Mouse (Mus musculus) layer of hippocampus, adult 2 months (tissue): ENCODE data around the gene Lrp5. TPM values are rescaled to one million over a fixed set of nuclear protein-coding genes. Genes with fewer than 3 reads are reported as not detected.

Source experiments
- DNase-seq, 2 experiments: peaks; one replicate each; pipeline ENCODE4 v3.0.0; 2022; ENCODE audit warnings: low spot score in 2 of 2
- H3K27ac ChIP-seq: fragments of 200-600 bp; 2 replicates; pipeline ENCODE4 v1.8.1; 2022
- H3K4me3 ChIP-seq: fragments of 200-600 bp; 2 replicates; pipeline ENCODE4 v1.8.1; 2022; ENCODE audit warnings: mild to moderate bottlenecking
- CTCF ChIP-seq: fragments of 200-600 bp; conservative IDR thresholded peaks from 2 replicates; pipeline ENCODE4 v1.8.1; 2022; ENCODE audit warnings: antibody characterized with exemption, mild to moderate bottlenecking, moderate library complexity
- total RNA-seq, 2 experiments: library from RNA; stranded (reverse); gene quantifications; 2 replicates each; pipeline ENCODE4 v1.2.3; 2021

The Lrp5 gene
- total RNA-seq, 2 experiments from 2014 or later = 9.4 to 10.0 TPM

DNA sequence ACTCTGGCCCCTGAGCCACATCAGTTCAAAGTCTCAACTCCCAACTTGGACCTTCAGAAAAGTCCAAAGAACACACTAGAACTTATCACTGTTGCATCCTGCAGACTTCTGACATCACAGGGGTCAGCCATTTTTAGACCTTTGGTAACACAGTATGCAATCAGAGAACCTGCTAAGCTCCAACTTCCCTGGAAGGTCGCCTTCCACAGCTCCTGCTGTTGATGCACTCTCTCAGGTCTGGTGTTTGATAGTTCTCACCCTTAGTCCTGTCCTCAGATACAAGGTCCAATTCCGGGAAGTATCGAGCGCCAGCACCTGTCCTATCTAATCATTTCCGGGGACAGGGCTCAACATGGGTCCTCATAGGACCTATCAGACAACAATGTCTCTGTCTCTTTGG is 5.0 kb upstream of the Lrp5 start:
- TF ChIP-seq CTCF = no peak
- DNase-seq = no peak
- Histone ChIP-seq H3K4me3 (no peak overlapping the region), H3K27ac (no peak overlapping the region)

DNA sequence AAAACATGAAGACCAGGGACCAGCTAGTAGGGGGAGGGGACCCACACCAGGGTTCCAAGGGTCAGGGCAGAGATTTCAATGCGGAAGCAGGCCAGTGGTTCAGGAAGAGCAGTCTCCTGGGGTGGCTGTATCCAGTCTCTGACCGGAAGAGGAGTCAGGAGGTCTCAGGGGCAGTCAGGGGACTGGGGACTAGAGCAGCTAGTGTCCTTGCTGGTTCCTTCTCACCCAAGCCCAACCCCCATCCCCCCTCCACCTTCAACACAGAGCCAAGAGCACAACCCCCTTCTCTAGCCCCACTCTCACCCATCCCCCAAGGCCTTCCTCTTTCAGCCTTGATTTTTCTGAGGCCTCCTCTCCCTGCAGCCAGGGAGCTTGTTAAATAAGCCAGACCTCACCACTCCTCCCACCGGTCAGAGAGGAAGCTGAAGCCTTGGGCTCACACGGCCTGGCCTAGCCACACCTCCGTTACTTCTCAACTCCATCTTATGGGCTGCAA is 1.4 kb upstream of the Lrp5 start:
- DNase-seq = peak in 1 of 2 experiments; percentile 23
- no peak for TF ChIP-seq CTCF
- Histone ChIP-seq H3K27ac (no peak overlapping the region; the same call in 1 of the 2 replicates), H3K4me3 (no peak overlapping the region)

DNA sequence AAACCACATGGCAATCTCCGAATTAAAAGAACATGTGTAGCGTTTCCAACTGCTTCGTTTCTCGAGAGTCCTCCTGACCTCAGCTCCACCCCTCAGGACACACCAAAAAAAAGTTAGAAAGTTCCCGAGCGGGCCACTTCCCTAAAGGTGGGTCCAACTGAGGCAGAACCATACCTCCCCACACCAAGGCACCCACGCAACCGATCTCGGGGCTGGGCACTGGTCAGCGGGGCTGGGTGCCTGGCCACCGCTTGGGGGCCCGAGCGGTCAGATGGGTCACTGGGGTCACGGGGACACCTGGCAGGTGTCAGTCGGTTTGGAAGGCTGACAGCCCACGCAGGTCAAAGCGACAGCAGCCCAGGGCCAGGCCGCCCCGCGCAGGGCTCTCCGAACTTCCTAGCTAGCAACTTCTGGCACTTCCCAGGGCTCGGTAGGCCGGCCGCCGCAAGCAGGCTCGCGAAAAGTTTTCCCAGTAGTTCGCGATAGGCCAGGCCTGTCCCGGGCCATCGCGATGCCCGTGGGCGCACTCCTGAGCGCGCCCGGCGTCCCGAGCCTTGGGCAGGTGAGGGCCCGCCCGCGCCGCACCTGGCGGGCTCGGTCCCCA is 651 bp downstream of the Lrp5 start:
- DNase-seq = no peak
- H3K4me3 ChIP-seq = peak overlapping the region; percentile 68
- TF ChIP-seq CTCF = no peak
- peak overlapping the region; percentile 82 for H3K27ac ChIP-seq

DNA sequence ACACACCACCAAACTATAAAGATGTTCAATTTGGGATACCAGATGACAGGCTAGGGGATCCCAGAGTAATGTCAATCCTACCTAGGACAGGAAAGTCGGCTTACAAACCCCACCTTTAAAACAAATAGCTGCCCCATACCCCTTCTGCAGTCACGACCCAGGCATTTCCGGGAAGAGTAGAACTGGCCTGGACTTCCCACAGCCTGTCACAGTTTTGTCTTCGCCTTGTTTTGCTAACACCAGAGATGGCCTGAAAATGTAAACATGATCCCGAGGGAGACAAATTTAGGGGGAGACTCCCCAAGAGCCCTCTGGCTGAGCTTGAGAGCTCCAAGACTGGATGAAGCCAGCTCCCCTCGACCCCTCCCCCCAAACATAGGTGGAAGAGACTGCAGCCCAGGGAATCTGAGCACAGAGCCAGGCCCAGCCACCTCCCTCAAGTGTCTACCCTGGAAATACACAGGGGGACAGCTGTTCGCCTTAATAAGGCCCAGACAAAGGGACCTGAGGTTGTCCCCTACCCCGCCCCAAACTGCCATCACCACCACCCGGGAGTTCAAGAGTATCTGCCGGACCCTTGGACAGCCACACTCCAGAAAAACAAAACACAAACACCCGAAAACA is 1.3 kb downstream of the Lrp5 start:
- peak overlapping the region; percentile 82; the same call in 1 of the 2 replicates for H3K27ac ChIP-seq
- TF ChIP-seq CTCF = no peak
- DNase-seq = no peak
- H3K4me3 ChIP-seq = peak overlapping the region; percentile 68

DNA sequence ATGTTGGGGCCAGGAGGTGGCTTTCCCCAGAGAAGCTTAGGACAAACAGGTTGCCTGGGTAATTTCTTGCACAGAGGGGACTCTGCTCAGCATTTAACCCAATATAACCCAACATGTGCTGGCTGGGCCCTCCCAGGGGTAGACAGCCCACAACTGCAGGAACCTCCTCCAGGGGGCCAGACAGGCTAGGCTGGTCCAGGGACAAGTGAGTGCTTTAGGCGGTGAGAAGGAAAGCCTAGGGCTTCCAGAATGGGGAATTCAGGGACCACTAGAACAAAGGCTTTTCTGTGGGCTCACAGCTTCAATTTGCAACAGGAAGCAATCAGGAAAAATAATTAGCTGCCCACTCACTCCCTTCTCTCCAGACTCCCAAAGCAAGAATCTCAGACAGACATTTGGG is 1.9 kb downstream of the Lrp5 start:
- Histone ChIP-seq H3K27ac (peak overlapping the region; percentile 82), H3K4me3 (no peak overlapping the region)
- peak; percentile 23 for TF ChIP-seq CTCF
- no peak for DNase-seq

DNA sequence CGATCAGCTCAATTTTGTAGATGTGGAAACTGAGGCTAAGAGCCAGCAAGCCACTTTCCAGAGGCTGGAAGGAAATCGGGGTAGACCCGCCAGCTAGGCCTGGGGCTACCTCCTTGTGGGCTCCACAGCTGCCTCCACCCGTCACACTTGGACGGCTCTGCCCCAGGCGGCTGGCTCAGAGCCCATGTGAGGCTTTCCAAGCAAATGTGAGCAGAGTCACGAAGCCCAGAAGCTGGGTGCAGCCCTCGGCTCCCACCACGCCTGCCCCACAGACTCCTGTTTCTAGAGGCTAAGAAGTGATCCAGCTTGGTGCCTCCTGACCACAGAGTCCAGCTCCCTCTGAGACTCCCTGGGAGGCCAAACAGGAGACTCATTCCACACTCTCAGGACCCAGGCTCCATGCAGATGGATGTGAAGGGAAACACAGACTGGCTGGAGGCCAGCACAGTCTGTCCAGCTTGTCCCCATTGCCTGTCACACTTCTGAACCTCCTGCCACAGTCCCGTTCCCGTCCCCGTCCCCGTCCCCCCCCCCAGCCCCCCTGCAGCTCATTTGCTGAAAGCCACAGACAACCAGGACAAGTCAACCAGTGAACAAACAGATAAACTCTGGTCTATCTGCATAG is 4.9 kb downstream of the Lrp5 start:
- no peak overlapping the region for H3K4me3 ChIP-seq
- peak overlapping the region; percentile 61 for H3K27ac ChIP-seq
- DNase-seq = peak; percentile 29 to 39
- TF ChIP-seq CTCF = no peak

DNA sequence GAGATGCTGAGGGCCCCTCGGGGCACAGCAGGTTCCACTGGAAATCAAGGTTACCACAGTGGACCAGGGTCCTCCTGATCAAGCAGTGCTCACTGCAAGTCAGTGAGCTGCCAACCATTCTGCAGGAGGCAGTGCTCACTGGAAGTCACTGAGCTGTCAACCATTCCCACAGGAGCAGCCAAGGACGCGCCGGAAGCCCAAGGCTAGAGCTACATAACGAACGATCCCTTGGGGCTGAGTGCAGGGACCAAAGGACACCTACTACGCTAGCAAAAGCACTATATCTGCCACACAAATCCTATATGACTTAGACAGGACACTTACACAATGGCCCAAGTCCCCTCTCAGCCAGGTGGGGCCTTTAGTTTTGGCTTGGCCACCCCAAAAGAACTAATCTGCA is 5.6 kb downstream of the Lrp5 start:
- no peak for TF ChIP-seq CTCF
- H3K27ac ChIP-seq = peak overlapping the region; percentile 61
- DNase-seq = no peak
- no peak overlapping the region for H3K4me3 ChIP-seq

DNA sequence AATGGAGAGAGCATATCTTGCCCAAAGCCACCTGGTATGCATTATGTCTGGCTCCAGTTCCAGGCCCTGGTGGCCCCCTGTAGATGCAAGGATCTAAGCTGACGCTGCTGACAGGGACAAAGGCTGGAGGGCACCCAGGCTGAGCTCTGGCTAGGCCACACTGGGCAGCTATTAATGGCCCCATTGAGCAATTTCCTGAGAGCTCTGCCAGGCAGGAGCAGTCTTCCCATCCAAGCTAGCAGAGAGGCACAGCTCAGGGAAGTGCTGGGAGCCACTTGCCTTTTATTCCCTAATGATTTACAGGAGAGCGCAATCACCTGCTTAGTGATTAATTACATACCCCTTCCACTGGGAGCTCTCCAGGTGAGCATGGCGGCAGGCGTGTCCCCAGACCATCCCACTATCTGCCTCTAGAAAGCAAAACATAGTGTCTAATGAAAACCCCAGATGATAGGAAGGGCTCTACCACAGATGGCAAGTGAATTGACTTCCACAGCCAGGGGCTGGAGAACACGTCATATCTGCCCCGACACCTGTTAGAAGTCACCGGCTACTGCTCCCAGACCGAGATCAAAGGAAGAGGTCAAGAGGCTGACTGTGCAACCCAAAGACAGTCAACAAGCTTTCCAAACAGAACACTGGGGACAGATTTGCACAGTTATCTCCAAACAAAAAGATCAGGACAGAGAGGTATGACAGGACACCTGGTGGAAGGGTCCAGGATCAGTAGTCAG is 12.1 kb downstream of the Lrp5 start:
- Histone ChIP-seq H3K27ac (peak overlapping the region; percentile 40; the same call in 1 of the 2 replicates), H3K4me3 (no peak overlapping the region)
- no peak for TF ChIP-seq CTCF
- DNase-seq = no peak

DNA sequence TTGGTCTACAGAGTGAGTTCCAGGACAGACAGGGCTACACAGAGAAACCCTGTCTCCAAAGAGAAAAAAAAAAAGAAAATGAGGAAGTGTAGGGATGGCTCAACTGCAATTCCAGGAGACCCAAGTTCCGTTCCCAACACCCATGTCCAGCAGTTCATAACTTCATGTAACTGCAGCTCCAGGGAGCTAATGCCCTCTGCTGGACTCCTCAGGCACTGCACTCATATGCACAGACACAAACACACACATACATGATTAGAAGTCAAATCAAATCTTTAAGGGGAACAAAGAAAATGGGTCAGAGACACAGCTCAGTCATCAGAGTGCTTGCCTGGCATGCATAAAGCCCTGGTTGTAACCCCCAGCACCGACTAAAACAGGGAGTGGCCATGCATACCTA is 13.2 kb downstream of the Lrp5 start:
- DNase-seq = no peak
- TF ChIP-seq CTCF = peak; percentile 63
- Histone ChIP-seq H3K27ac (no peak overlapping the region), H3K4me3 (no peak overlapping the region)

DNA sequence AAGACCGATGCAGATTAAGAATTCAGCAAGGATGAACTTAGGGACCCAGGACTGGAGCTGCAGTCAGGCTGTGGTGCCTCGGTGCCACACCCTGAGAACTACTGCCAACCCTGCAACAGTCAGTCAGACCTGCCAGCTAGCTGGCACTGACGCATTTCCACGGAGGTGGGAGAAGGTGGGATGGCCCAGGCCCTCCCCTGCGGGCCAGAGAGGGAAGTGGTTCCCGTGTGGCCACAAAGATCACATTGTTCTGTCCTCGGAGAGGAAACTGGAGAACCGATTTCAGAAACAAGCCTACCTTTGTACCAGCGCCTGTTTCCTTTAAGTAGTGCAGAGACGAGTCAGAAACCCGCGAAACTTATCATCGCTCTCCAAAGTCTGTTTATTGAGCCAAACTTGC is 17.3 kb downstream of the Lrp5 start:
- no peak for DNase-seq
- peak overlapping the region; percentile 73 for H3K27ac ChIP-seq
- no peak overlapping the region; the same call in 1 of the 2 replicates for H3K4me3 ChIP-seq
- peak; percentile 55 for TF ChIP-seq CTCF

DNA sequence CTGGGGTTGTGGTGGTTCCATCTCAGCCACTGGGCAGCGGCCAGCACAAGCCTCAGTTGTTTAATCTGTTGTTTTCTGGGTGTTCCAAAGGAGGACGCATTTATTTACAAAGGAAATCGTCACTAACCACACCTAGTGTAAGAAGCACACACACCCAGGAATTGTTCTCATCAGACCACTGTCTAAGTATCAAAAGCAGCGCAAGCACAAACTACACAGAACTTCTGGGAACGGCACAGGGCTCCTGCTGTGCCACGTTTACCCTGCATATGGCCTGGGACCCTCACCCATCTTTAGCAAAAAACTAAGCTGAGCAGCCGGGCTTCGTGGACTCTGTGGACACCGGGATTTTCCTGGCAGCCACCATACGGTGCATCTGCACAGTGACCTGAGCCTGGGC is 17.8 kb downstream of the Lrp5 start:
- TF ChIP-seq CTCF = no peak
- Histone ChIP-seq H3K4me3 (no peak overlapping the region; the same call in 1 of the 2 replicates), H3K27ac (peak overlapping the region; percentile 73; the same call in 1 of the 2 replicates)
- DNase-seq = no peak

DNA sequence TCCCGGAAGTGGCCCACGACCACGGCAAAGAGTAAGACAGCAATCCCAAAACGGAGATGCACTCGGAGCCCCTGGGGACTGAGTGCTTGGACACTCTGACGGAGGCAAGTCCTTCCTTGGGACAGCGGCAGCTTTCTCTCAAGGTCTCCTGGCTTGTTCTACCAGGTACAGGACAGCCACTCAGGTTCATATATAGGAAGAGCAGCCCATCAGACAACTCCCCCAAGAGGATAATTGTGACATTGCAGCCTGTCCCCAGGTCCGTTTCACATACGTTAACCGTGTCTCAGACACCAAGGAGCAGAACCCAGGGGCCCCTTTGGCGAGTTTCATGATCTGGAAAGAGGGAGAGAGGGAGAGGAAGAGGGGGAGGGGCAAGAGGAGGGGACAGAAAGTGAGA is 18.4 kb downstream of the Lrp5 start:
- no peak for DNase-seq
- no peak overlapping the region for H3K4me3 ChIP-seq
- H3K27ac ChIP-seq = no peak overlapping the region; the same call in 1 of the 2 replicates
- TF ChIP-seq CTCF = peak; percentile 49
